Mouse (Mus musculus) gastrocnemius, adult 18-20 months (tissue): ENCODE measurements around the gene Tpst1. TPM values are rescaled to one million over a fixed set of nuclear protein-coding genes. Genes with fewer than 3 reads are reported as not detected.

Experiments
- DNase-seq: peaks from one replicate; pipeline ENCODE4 v3.0.0; 2021; ENCODE audit warnings: low spot score
- total RNA-seq, 2 experiments: library from RNA; stranded (reverse); gene quantifications; 2 replicates each; pipeline ENCODE4 v1.2.3; 2021

The Tpst1 gene
- total RNA-seq, 2 experiments from 2014 or later = 3.3 to 4.1 TPM

GRCm38 (mm10) chr5:130143101-130143500 is 70.0 kb downstream of the Tpst1 start:
- DNase-seq = no peak

- DNase-seq = peak; percentile 63
Measured at GRCm38 (mm10) chr5:130143977-130144333, 70.8 kb downstream of the Tpst1 start.

- peak; percentile 98 for DNase-seq
Measured at GRCm38 (mm10) chr5:130144334-130145312, 71.5 kb downstream of the Tpst1 start, which contains the start of gene Kctd7. Gene Kctd7, plus strand, starts transcription at chr5:130144861.

- DNase-seq = no peak
Measured at GRCm38 (mm10) chr5:130145961-130146360, 72.8 kb downstream of the Tpst1 start.

GRCm38 (mm10) chr5:130149726-130150310 is 76.7 kb downstream of the Tpst1 start:
- no peak for DNase-seq

- no peak for DNase-seq
Measured at GRCm38 (mm10) chr5:130154286-130154685, 81.2 kb downstream of the Tpst1 start.

GRCm38 (mm10) chr5:130158545-130158944 is 85.4 kb downstream of the Tpst1 start:
- DNase-seq = no peak

- DNase-seq = no peak
Measured at GRCm38 (mm10) chr5:130159761-130160201, 86.7 kb downstream of the Tpst1 start.

GRCm38 (mm10) chr5:130163670-130164069 is 90.5 kb downstream of the Tpst1 start:
- peak; percentile 82 for DNase-seq

- no peak for DNase-seq
Measured at GRCm38 (mm10) chr5:130165213-130165612, 92.1 kb downstream of the Tpst1 start.

- DNase-seq = no peak
Measured at GRCm38 (mm10) chr5:130169109-130169508, 96.0 kb downstream of the Tpst1 start.

- DNase-seq = no peak
Measured at GRCm38 (mm10) chr5:130170666-130171422, 97.7 kb downstream of the Tpst1 start.

- peak; percentile 96 for DNase-seq
Measured at GRCm38 (mm10) chr5:130171423-130171954, 98.4 kb downstream of the Tpst1 start, which contains the start of gene Rabgef1. Gene Rabgef1, plus strand, starts transcription at chr5:130171798.

- DNase-seq = peak; percentile 78
Measured at GRCm38 (mm10) chr5:130171956-130172601, 99.0 kb downstream of the Tpst1 start.

- no peak for DNase-seq
Measured at GRCm38 (mm10) chr5:130173012-130173411, 99.9 kb downstream of the Tpst1 start.

GRCm38 (mm10) chr5:130177871-130178270 is 104.7 kb downstream of the Tpst1 start:
- DNase-seq = no peak

- DNase-seq = no peak
Measured at GRCm38 (mm10) chr5:130180362-130180761, 107.2 kb downstream of the Tpst1 start.

- DNase-seq = no peak
Measured at GRCm38 (mm10) chr5:130181740-130182540, 108.8 kb downstream of the Tpst1 start.

- DNase-seq = no peak
Measured at GRCm38 (mm10) chr5:130182541-130182821, 109.4 kb downstream of the Tpst1 start.

- no peak for DNase-seq
Measured at GRCm38 (mm10) chr5:130184193-130184856, 111.2 kb downstream of the Tpst1 start.
